Mouse (Mus musculus): ENCODE data around the gene Vcam1.

- TF ChIP-seq CTCF (IDR thresholded peaks at IDR 0.05; ENCODE audit: low read depth, low read length) = no peak
- no peak for TF ChIP-seq POLR2A (IDR thresholded peaks at IDR 0.05; ENCODE audit: extremely low read depth, insufficient read depth, low read length)
Observed at GRCm38 (mm10) chr3:116130711-116131110, 1.2 kb upstream of the Vcam1 start.
